Mouse (Mus musculus) lung, postnatal 0 days (tissue): ENCODE measurements around the gene Ovol3.

Experiments used
- CTCF ChIP-seq: IDR thresholded peaks from 2 replicates; pipeline ENCODE4 v1.5.1; 2016; ENCODE audit warnings: antibody characterized with exemption, mild to moderate bottlenecking
- EP300 ChIP-seq: IDR thresholded peaks from 2 replicates; pipeline ENCODE4 v1.6.1; 2016; ENCODE audit warnings: antibody characterized with exemption, mild to moderate bottlenecking, control low read depth

- TF ChIP-seq CTCF (no peak), EP300 (no peak)
Observed at GRCm38 (mm10) chr7:30184641-30185348, 50.7 kb downstream of the Ovol3 start.
